Mouse (Mus musculus): Measurements from ENCODE around the gene Nxph3. TPM values are rescaled to one million over a fixed set of nuclear protein-coding genes. Genes with fewer than 3 reads are reported as not detected.

Gene Nxph3
- polyA plus RNA-seq, 1 experiment from 2014 or later: 0.44 TPM

DNA sequence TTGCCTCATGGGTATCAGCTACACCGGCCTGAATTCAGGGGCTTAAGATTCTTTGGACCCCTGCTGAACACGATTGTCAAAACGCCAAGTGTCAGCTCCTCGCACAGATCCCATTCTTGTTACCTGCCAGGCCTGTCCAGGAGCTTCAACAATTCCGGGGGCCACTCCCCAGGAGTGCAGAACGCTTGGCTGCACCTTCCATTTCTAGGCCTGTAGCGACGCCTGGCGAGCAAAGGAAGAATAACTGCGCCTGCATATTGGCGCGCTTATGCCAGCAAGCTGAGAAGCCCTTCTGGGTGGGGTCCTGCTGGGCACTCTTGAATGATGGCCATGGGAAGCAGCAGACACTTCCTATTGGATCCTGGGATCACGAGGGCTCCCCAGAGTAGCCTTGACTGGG lies 7.2 kb upstream of the Nxph3 start:
- H3K36me3 ChIP-seq (ENCODE audit: control insufficient read depth, insufficient read depth, low read length): no peaks in the 10 kb centered on the region
- 1% methylated on average over 13 of the region's 13 CpGs for whole genome bisulfite sequencing
- ATAC-seq (ENCODE audit: low FRiP score, low TSS enrichment): peak; percentile 60
- H3K27ac ChIP-seq (replicated peaks): no peak overlapping the region
- H3K4me1 ChIP-seq (replicated peaks; ENCODE audit: control insufficient read depth, insufficient read depth): peaks cover 2% of the 10 kb centered on the region; the same call in 1 of the 2 replicates
- peak overlapping the region; percentile 50 for H3K4me2 ChIP-seq (replicated peaks; ENCODE audit: low read depth)
- H3K9ac ChIP-seq (ENCODE audit: low read length): peak overlapping the region; percentile 8; the same call in 1 of the 2 replicates
- DNase-seq (ENCODE audit: low spot score): peak; percentile 85
- no peaks in the 10 kb centered on the region for H3K9me3 ChIP-seq (ENCODE audit: control insufficient read depth, low read length)
- TF ChIP-seq EP300 (optimal IDR thresholded peaks at IDR 0.05) (no peak), CTCF (IDR thresholded peaks at IDR 0.05; ENCODE audit: low read depth) (peak; percentile 97)
- no peaks in the 10 kb centered on the region for H3K27me3 ChIP-seq (ENCODE audit: control insufficient read depth, insufficient read depth, low read length)
- peak overlapping the region; percentile 17; the same call in 1 of the 2 replicates for H3K4me3 ChIP-seq (ENCODE audit: low read depth, low read length)

DNA sequence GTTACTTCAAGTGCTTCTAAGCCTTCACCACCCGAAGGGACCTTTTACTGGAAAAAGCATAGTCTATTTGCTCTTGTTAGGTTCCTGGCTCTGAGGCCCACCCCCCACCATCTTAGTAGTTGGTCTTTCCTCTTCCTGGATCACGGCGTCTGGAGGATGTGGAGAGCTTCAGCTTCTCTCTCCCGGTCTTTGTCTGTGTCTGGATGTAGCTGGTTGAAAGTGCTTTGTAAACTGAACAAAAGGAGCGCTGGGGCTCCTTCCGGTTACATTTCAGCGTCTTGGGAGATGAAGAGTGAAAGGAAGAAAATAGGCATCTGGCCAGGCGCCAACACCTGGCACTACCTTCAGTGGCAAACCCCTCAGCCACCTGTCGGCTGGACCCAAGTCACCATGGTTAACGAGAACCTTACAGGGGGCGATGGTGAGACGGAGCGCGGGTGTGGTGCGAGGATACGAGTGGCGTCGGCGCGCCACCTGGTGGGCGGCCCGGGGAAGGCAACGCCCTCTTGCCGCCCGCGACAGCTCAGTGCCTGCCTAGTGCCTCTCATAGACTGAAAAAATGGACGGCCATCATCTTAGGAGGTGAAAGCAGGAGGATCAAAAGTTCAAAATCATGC lies 6.2 kb upstream of the Nxph3 start:
- H3K4me2 ChIP-seq (replicated peaks; ENCODE audit: low read depth): peak overlapping the region; percentile 50
- H3K9ac ChIP-seq (ENCODE audit: low read length): no peak overlapping the region
- no peaks in the 10 kb centered on the region for H3K36me3 ChIP-seq (ENCODE audit: control insufficient read depth, insufficient read depth, low read length)
- H3K27me3 ChIP-seq (ENCODE audit: control insufficient read depth, insufficient read depth, low read length): 0 out of 2 replicates have a peak, but pooled peaks cover 2% of the 10 kb centered on the region
- H3K9me3 ChIP-seq (ENCODE audit: control insufficient read depth, low read length): no peaks in the 10 kb centered on the region
- peaks cover 2% of the 10 kb centered on the region; the same call in 1 of the 2 replicates for H3K4me1 ChIP-seq (replicated peaks; ENCODE audit: control insufficient read depth, insufficient read depth)
- no peak overlapping the region for H3K27ac ChIP-seq (replicated peaks)
- no peak for TF ChIP-seq EP300 (optimal IDR thresholded peaks at IDR 0.05)
- TF ChIP-seq CTCF (IDR thresholded peaks at IDR 0.05; ENCODE audit: low read depth): peak; percentile 100
- peak; percentile 81 for ATAC-seq (ENCODE audit: low FRiP score, low TSS enrichment)
- DNase-seq (ENCODE audit: low spot score): peak; percentile 89
- peak overlapping the region; percentile 27; the same call in 1 of the 2 replicates for H3K4me3 ChIP-seq (ENCODE audit: low read depth, low read length)
- 4% methylated on average over 27 of the region's 27 CpGs for WGBS

DNA sequence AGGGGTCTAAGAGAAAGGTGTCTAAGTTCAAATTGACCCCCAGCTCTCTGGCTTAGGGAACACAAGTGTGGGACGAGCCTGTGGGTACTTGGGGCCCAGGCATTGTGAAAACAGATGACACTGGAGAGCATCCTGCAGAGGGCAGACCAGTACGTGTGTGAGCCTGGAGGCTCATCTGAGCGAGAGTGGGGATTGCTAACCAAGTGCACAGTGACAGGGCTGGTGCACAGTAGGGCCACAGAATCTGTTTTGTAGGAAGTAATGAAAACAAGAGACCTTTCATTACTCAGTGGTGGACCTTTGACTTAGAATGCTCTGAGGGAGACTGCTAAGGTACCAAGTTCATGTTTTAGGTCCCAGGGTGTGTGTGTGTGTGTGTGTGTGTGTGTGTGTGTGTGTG lies 5.6 kb upstream of the Nxph3 start:
- Histone ChIP-seq H3K27me3 (ENCODE audit: control insufficient read depth, insufficient read depth, low read length) (0 out of 2 replicates have a peak, but pooled peaks cover 2% of the 10 kb centered on the region), H3K4me3 (ENCODE audit: low read depth, low read length) (no peak overlapping the region), H3K36me3 (ENCODE audit: control insufficient read depth, insufficient read depth, low read length) (no peaks in the 10 kb centered on the region), H3K9me3 (ENCODE audit: control insufficient read depth, low read length) (no peaks in the 10 kb centered on the region), H3K4me2 (replicated peaks; ENCODE audit: low read depth) (no peak overlapping the region), H3K4me1 (replicated peaks; ENCODE audit: control insufficient read depth, insufficient read depth) (peaks cover 2% of the 10 kb centered on the region; the same call in 1 of the 2 replicates), H3K27ac (replicated peaks) (no peak overlapping the region), H3K9ac (ENCODE audit: low read length) (no peak overlapping the region)
- DNase-seq (ENCODE audit: low spot score) (no peak), ATAC-seq (ENCODE audit: low FRiP score, low TSS enrichment) (no peak)
- WGBS: 73% methylated on average over 3 of the region's 3 CpGs
- 0 out of 2 replicates have a peak, but pooled peaks have one; percentile 23 for TF ChIP-seq CTCF (IDR thresholded peaks at IDR 0.05; ENCODE audit: low read depth)
- no peak for TF ChIP-seq EP300 (optimal IDR thresholded peaks at IDR 0.05)

DNA sequence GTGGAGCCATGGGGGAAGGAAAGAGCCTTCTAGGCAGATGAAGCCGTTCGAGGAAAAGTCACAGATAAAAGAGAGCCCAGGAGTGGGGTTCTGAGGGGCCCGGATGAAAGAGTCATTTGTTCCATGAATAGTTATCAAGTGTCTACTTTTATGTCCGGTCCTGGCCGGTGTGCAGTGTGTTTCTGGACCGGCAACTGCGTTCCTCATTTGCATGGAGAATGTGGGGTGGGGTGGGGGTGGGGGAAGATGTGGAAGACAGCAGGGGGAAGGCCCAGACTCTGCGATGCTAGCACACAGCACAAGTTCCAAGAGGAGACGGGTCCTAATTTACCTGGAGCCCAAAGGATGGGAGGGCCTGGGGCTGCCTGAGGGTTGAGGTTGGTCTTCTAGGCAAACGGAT lies 4.9 kb upstream of the Nxph3 start:
- H3K36me3 ChIP-seq (ENCODE audit: control insufficient read depth, insufficient read depth, low read length): no peaks in the 10 kb centered on the region
- no peak overlapping the region for H3K27ac ChIP-seq (replicated peaks)
- no peak overlapping the region for H3K4me3 ChIP-seq (ENCODE audit: low read depth, low read length)
- H3K9me3 ChIP-seq (ENCODE audit: control insufficient read depth, low read length): no peaks in the 10 kb centered on the region
- WGBS: 81% methylated on average over 10 of the region's 10 CpGs
- TF ChIP-seq EP300 (optimal IDR thresholded peaks at IDR 0.05): no peak
- TF ChIP-seq CTCF (IDR thresholded peaks at IDR 0.05; ENCODE audit: low read depth): no peak
- H3K27me3 ChIP-seq (ENCODE audit: control insufficient read depth, insufficient read depth, low read length): 0 out of 2 replicates have a peak, but pooled peaks cover 2% of the 10 kb centered on the region
- peaks cover 2% of the 10 kb centered on the region; the same call in 1 of the 2 replicates for H3K4me1 ChIP-seq (replicated peaks; ENCODE audit: control insufficient read depth, insufficient read depth)
- H3K4me2 ChIP-seq (replicated peaks; ENCODE audit: low read depth): no peak overlapping the region
- no peak overlapping the region for H3K9ac ChIP-seq (ENCODE audit: low read length)
- ATAC-seq (ENCODE audit: low FRiP score, low TSS enrichment): no peak
- DNase-seq (ENCODE audit: low spot score): no peak

DNA sequence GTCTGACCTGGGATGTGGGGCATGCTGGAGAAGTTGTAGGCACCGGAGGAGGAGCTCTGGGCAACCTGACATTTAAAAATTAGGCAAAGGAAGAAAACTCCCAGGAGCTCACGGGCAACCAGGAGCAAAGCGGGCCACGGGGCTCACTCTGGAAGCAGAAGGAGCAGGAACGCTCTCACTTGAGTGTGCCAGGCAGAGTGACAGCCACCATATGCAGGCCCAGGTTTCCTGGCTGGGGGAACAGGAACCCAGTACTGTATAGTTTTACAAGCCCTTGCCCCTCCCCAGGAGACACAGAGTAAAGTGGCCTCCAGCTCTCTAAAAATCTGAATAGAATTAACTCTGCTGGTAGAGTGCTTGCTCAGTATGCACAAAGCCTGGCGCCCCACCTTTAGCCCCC lies 2.8 kb upstream of the Nxph3 start:
- ATAC-seq (ENCODE audit: low FRiP score, low TSS enrichment) (no peak), DNase-seq (ENCODE audit: low spot score) (no peak)
- Histone ChIP-seq H3K27me3 (ENCODE audit: control insufficient read depth, insufficient read depth, low read length) (0 out of 2 replicates have a peak, but pooled peaks cover 2% of the 10 kb centered on the region), H3K4me1 (replicated peaks; ENCODE audit: control insufficient read depth, insufficient read depth) (peaks cover 2% of the 10 kb centered on the region; the same call in 1 of the 2 replicates), H3K9me3 (ENCODE audit: control insufficient read depth, low read length) (no peaks in the 10 kb centered on the region), H3K27ac (replicated peaks) (no peak overlapping the region), H3K4me2 (replicated peaks; ENCODE audit: low read depth) (no peak overlapping the region), H3K9ac (ENCODE audit: low read length) (no peak overlapping the region), H3K4me3 (ENCODE audit: low read depth, low read length) (no peak overlapping the region), H3K36me3 (ENCODE audit: control insufficient read depth, insufficient read depth, low read length) (no peaks in the 10 kb centered on the region)
- TF ChIP-seq EP300 (optimal IDR thresholded peaks at IDR 0.05) (no peak), CTCF (IDR thresholded peaks at IDR 0.05; ENCODE audit: low read depth) (no peak)
- 61% methylated on average over 6 of the region's 6 CpGs for WGBS

DNA sequence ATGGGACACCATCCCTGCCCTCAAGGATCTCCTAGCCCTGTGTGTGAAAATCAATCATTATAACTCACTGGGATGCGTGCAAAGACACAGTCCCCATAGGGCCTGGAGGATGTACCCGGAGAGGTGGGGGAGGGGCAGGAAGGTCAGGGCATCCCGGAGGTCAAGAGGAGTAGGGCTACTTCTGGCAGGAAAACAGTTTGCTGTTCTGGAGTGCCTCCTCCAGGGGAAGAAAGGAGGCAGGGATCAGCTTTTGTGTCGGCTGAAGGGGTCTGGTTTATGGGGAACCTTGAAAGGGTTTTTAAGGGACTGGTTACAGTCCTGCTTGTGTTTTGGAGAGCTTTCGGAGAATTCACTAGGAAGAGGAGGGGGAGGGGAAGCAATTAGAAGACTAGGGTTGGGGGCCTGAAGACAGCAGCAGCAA lies 2.1 kb upstream of the Nxph3 start:
- Histone ChIP-seq H3K27ac (replicated peaks) (no peak overlapping the region), H3K4me2 (replicated peaks; ENCODE audit: low read depth) (no peak overlapping the region), H3K9ac (ENCODE audit: low read length) (no peak overlapping the region), H3K4me3 (ENCODE audit: low read depth, low read length) (no peak overlapping the region), H3K9me3 (ENCODE audit: control insufficient read depth, low read length) (no peaks in the 10 kb centered on the region), H3K36me3 (ENCODE audit: control insufficient read depth, insufficient read depth, low read length) (no peaks in the 10 kb centered on the region), H3K27me3 (ENCODE audit: control insufficient read depth, insufficient read depth, low read length) (0 out of 2 replicates have a peak, but pooled peaks cover 2% of the 10 kb centered on the region), H3K4me1 (replicated peaks; ENCODE audit: control insufficient read depth, insufficient read depth) (peaks cover 2% of the 10 kb centered on the region; the same call in 1 of the 2 replicates)
- DNase-seq (ENCODE audit: low spot score): no peak
- no peak for ATAC-seq (ENCODE audit: low FRiP score, low TSS enrichment)
- 23% methylated on average over 5 of the region's 5 CpGs for whole genome bisulfite sequencing
- TF ChIP-seq CTCF (IDR thresholded peaks at IDR 0.05; ENCODE audit: low read depth) (no peak), EP300 (optimal IDR thresholded peaks at IDR 0.05) (no peak)

Data from stomach, postnatal 0 days (tissue).